Mouse (Mus musculus): ENCODE measurements around the gene Ddc.

- TF ChIP-seq CTCF (IDR thresholded peaks at IDR 0.05; ENCODE audit: control insufficient read depth, insufficient read depth, insufficient replicate concordance, low read depth, low read length) (no peak), POLR2A (IDR thresholded peaks at IDR 0.05; ENCODE audit: control insufficient read depth, low read depth, low read length) (no peak)
Observed at GRCm38 (mm10) chr11:11945766-11946165, 47.8 kb upstream of the Ddc start.
